Mouse (Mus musculus): ENCODE data around the gene Padi3.

The Padi3 gene

GRCm38 (mm10) chr4:140810458-140811260 lies at the start of gene Padi3:
Gene Padi3 (minus strand): TSS chr4:140810648.
- Histone ChIP-seq H3K27me3 (ENCODE audit: control insufficient read depth, insufficient read depth, low read length, poor library complexity, severe bottlenecking) (no peaks in the 10 kb centered on the region), H3K36me3 (ENCODE audit: control insufficient read depth, insufficient read depth, low read length, poor library complexity, severe bottlenecking) (no peaks in the 10 kb centered on the region)
- DNase-seq (ENCODE audit: low read depth, low spot score), result peak; percentile 15

DNA sequence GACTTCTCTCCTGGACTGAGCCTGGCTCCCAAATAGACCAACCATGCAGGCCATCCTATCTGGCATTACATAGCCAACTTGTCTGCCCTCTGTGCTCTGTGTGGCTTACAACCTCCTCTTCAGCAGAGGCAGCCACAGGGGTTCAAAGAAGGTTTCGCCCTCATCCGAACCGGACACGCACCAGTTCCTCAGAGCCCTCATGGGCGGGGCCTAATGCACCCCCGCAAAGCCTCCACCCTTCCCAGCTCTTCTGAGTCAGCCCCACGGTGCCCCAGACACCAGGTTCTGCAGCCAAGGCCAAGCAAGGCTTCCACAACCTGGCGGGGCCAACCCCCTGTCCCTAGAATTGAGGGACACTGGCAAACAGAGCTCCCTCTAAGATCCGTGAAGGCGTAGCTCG lies 48.8 kb upstream of the Padi3 start:
- DNase-seq (ENCODE audit: low read depth, low spot score), result peak; percentile 70
- no peaks in the 10 kb centered on the region for H3K27me3 ChIP-seq (ENCODE audit: control insufficient read depth, insufficient read depth, low read length, poor library complexity, severe bottlenecking)

DNA sequence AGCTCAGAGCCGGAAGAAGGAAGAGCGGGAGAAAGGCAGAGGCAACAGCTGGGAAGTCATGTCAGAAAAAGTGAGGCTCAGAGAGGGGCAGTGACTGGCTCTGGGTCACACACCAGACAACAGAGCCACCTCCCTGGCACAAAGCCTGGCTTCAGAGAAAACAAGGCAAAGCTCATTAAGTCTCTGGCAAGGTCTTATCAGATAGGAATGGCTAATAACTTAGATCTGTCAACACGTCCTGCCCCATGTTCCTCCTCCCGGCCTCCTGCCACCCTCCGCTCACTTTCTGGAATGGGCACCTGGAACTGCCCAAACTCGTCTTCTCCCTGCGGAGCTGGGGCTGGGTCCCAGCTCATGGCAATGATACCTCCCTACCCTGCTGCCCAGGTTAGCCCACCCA lies 47.4 kb upstream of the Padi3 start:
- Histone ChIP-seq H3K36me3 (ENCODE audit: control insufficient read depth, insufficient read depth, low read length, poor library complexity, severe bottlenecking) (no peaks in the 10 kb centered on the region), H3K27me3 (ENCODE audit: control insufficient read depth, insufficient read depth, low read length, poor library complexity, severe bottlenecking) (no peaks in the 10 kb centered on the region)

More for the DNA sequence above, 48.8 kb upstream of the Padi3 start:
- H3K36me3 ChIP-seq (ENCODE audit: control insufficient read depth, insufficient read depth, low read length, poor library complexity, severe bottlenecking), result no peaks in the 10 kb centered on the region

GRCm38 (mm10) chr4:140857041-140857440 lies 46.6 kb upstream of the Padi3 start:
- Histone ChIP-seq H3K36me3 (ENCODE audit: control insufficient read depth, insufficient read depth, low read length, poor library complexity, severe bottlenecking) (no peaks in the 10 kb centered on the region), H3K27me3 (ENCODE audit: control insufficient read depth, insufficient read depth, low read length, poor library complexity, severe bottlenecking) (no peaks in the 10 kb centered on the region)
- peak; percentile 23 for DNase-seq (ENCODE audit: low read depth, low spot score)

More for the DNA sequence above, 47.4 kb upstream of the Padi3 start:
- no peak for DNase-seq (ENCODE audit: low read depth, low spot score)

DNA sequence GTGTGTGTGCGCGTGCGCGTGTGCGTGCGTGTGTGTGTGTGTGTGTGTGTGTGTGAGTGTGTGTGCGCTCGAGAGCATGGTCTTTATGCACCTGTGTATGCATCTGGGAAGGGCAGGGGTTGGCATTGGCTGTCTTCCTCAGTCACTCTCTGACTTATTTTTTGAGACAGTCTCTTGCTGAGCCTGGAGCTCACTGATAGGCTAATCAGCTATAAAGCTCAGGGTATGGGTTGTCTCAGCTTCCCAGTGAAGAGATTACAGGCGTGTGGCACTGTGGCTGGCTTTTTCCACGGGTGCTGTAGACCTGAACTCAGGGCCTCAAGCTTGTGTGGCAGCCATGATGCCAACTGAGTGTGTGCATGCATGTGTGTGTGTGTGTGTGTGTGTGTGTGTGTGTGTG lies 44.7 kb upstream of the Padi3 start:
- Histone ChIP-seq H3K27me3 (ENCODE audit: control insufficient read depth, insufficient read depth, low read length, poor library complexity, severe bottlenecking) (no peaks in the 10 kb centered on the region), H3K36me3 (ENCODE audit: control insufficient read depth, insufficient read depth, low read length, poor library complexity, severe bottlenecking) (no peaks in the 10 kb centered on the region)
- no peak for DNase-seq (ENCODE audit: low read depth, low spot score)

DNA sequence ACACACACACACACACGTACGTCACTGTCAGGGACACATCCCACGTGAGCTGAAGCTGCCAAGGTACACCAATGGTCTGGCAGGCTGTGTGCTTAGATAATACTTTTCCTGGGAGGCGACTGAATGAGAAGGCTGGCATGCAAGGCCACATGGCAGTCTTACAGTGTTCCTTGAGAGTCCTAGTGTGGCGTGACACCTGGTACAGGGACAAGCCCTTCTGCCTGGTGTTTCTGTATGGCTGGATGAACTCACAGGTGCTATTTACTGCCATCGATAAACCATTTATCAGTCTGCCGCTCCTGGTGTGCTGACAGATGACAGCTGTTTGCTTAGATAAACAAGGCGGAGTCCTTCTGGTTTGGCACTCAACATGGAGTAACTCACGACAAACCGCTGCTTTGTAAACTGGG lies 44.0 kb upstream of the Padi3 start:
- Histone ChIP-seq H3K27me3 (ENCODE audit: control insufficient read depth, insufficient read depth, low read length, poor library complexity, severe bottlenecking) (no peaks in the 10 kb centered on the region), H3K36me3 (ENCODE audit: control insufficient read depth, insufficient read depth, low read length, poor library complexity, severe bottlenecking) (no peaks in the 10 kb centered on the region)
- DNase-seq (ENCODE audit: low read depth, low spot score), result no peak

DNA sequence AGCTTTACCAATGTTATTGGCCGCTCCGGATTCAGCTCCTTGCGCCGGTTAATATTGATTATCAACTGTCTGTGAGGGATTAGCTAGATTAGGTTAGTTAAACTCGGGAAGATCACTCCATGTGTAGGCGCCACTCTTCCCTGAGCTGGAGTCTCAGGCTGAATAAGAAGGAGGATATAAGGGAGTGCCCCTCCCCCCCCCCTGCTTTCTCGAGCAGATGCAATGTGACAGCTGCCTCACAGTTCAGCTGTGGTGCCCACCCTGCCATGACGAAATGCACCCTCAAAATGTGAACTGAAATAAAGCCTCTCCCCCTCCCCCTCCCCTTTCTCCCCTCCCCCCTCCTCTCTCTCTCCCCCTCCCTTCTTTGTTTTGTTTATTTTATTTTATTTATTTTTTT lies 43.2 kb upstream of the Padi3 start:
- Histone ChIP-seq H3K36me3 (ENCODE audit: control insufficient read depth, insufficient read depth, low read length, poor library complexity, severe bottlenecking) (no peaks in the 10 kb centered on the region), H3K27me3 (ENCODE audit: control insufficient read depth, insufficient read depth, low read length, poor library complexity, severe bottlenecking) (no peaks in the 10 kb centered on the region)
- DNase-seq (ENCODE audit: low read depth, low spot score), result peak; percentile 43

GRCm38 (mm10) chr4:140849310-140849709 lies 38.9 kb upstream of the Padi3 start:
- Histone ChIP-seq H3K27me3 (ENCODE audit: control insufficient read depth, insufficient read depth, low read length, poor library complexity, severe bottlenecking) (no peaks in the 10 kb centered on the region), H3K36me3 (ENCODE audit: control insufficient read depth, insufficient read depth, low read length, poor library complexity, severe bottlenecking) (no peaks in the 10 kb centered on the region)
- no peak for DNase-seq (ENCODE audit: low read depth, low spot score)

DNA sequence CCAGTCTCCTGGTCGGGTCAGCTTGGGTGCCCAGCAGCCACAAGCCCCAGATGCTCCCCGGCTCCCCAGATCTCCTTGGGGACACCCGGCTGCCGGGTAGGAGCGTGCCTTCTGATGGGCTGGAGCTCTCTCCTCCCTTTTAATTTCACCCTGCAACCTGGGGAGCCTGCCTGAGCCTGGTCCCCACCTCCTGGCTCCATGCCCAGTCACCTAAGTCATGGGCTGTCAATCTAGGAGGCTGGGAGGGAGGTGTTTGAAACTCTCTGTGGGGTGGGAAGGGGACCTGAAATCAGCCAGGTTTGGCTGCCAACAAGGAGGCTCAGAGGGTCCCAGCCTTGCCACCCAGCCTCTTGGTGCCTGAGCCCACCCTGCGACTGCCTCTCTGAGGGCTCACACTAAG lies 35.2 kb upstream of the Padi3 start, which contains the start of gene Padi1:
Gene Padi1 (minus strand): TSS at position 113 of the 400 bp plus-strand sequence.
- H3K36me3 ChIP-seq (ENCODE audit: control insufficient read depth, insufficient read depth, low read length, poor library complexity, severe bottlenecking), result no peaks in the 10 kb centered on the region
- no peaks in the 10 kb centered on the region for H3K27me3 ChIP-seq (ENCODE audit: control insufficient read depth, insufficient read depth, low read length, poor library complexity, severe bottlenecking)
- DNase-seq (ENCODE audit: low read depth, low spot score), result no peak

DNA sequence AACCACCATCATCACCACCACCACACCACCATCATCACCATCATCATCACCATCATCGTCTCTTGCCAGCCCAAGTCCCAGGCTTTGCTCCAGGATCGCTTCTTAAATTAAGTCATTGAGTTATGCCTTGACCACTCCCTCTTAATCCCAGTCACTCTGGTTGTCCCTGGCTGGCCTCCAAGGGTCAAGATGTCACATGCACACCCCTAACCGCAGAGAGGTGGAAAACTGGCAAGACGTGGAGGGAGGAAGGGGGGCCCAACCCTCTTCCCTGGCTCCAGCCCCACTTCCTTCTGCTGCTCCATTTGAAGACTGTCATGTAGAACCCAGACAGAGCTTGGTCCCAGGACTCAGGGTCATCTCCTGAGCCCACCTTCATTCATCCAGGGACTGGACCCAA lies 34.5 kb upstream of the Padi3 start:
- no peak for DNase-seq (ENCODE audit: low read depth, low spot score)
- no peaks in the 10 kb centered on the region for H3K27me3 ChIP-seq (ENCODE audit: control insufficient read depth, insufficient read depth, low read length, poor library complexity, severe bottlenecking)
- H3K36me3 ChIP-seq (ENCODE audit: control insufficient read depth, insufficient read depth, low read length, poor library complexity, severe bottlenecking), result no peaks in the 10 kb centered on the region

GRCm38 (mm10) chr4:140843670-140844280 lies 33.3 kb upstream of the Padi3 start:
- DNase-seq (ENCODE audit: low read depth, low spot score), result no peak

GRCm38 (mm10) chr4:140842909-140843308 lies 32.5 kb upstream of the Padi3 start:
- no peaks in the 10 kb centered on the region for H3K36me3 ChIP-seq (ENCODE audit: control insufficient read depth, insufficient read depth, low read length, poor library complexity, severe bottlenecking)
- no peaks in the 10 kb centered on the region for H3K27me3 ChIP-seq (ENCODE audit: control insufficient read depth, insufficient read depth, low read length, poor library complexity, severe bottlenecking)
- no peak for DNase-seq (ENCODE audit: low read depth, low spot score)

More at GRCm38 (mm10) chr4:140843670-140844280, 33.3 kb upstream of the Padi3 start:
- Histone ChIP-seq H3K36me3 (ENCODE audit: control insufficient read depth, insufficient read depth, low read length, poor library complexity, severe bottlenecking) (no peaks in the 10 kb centered on the region), H3K27me3 (ENCODE audit: control insufficient read depth, insufficient read depth, low read length, poor library complexity, severe bottlenecking) (no peaks in the 10 kb centered on the region)

DNA sequence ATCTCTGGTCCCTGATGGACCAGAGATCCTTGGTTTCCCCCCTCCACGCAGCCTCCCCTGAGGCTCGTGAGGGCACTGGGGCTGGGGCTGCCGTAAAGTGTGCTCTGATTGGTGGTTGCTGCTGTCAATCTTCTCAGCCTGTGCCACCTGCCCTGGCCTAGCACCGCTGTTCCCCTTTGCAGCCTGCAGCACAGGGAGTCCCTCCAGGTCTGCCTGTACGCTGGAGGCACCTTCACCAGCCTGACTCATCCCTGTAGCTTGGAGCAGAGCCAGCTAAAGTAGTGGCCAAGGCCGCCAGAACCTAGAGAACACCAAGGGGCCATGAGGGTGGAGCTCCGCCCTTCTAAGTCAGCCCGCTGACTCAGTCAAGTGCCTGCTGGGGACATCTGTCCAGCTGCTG lies 27.4 kb upstream of the Padi3 start:
- peak; percentile 58 for DNase-seq (ENCODE audit: low read depth, low spot score)
- H3K27me3 ChIP-seq (ENCODE audit: control insufficient read depth, insufficient read depth, low read length, poor library complexity, severe bottlenecking), result no peaks in the 10 kb centered on the region
- no peaks in the 10 kb centered on the region for H3K36me3 ChIP-seq (ENCODE audit: control insufficient read depth, insufficient read depth, low read length, poor library complexity, severe bottlenecking)

DNA sequence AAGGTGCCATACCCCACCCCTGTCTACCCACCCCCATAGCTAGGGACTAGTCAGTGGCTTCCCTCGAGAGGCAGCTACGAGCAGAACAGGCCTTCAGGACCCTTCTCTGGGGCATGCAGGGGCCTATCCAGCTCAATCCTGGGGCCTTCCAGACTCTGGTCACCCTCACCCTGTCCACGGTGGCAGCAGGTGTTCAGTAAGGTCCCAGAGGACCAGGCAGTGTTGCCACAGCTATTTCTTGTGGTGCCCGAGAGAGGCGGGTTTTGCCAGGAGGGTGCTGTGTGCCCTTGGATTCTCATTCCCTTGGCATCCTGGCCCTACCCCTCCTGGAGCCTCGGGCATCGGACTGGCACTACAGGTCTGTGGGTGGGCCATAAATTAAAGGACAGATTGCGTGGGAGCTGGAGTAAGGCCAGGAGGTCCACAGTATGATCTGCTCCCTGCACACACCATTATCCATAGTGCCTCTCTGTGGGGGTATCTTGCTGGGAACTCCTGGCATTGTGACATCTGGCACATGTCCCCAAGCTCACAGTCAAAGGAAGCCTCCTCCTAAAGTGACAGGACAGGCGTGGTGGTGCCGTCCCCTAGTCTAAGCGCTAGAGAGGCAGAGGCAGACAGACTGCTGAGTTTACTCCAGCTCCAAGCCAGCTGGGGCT lies 25.9 kb upstream of the Padi3 start:
- DNase-seq (ENCODE audit: low read depth, low spot score), result no peak
- H3K36me3 ChIP-seq (ENCODE audit: control insufficient read depth, insufficient read depth, low read length, poor library complexity, severe bottlenecking), result no peaks in the 10 kb centered on the region
- H3K27me3 ChIP-seq (ENCODE audit: control insufficient read depth, insufficient read depth, low read length, poor library complexity, severe bottlenecking), result no peaks in the 10 kb centered on the region

GRCm38 (mm10) chr4:140835682-140836081 lies 25.2 kb upstream of the Padi3 start:
- no peaks in the 10 kb centered on the region for H3K36me3 ChIP-seq (ENCODE audit: control insufficient read depth, insufficient read depth, low read length, poor library complexity, severe bottlenecking)
- H3K27me3 ChIP-seq (ENCODE audit: control insufficient read depth, insufficient read depth, low read length, poor library complexity, severe bottlenecking), result no peaks in the 10 kb centered on the region
- no peak for DNase-seq (ENCODE audit: low read depth, low spot score)

All from splenic B cell, adult 2 months (primary cell).